Mouse (Mus musculus) monocyte, adult 59 days (primary cell): ENCODE results near the gene Timm22. TPM values are rescaled to one million over a fixed set of nuclear protein-coding genes. Genes with fewer than 3 reads are reported as not detected.

Experiments used
- total RNA-seq, 2 experiments: library from RNA; stranded (reverse); gene quantifications; one replicate each; pipeline ENCODE4 v1.2.4; 2023

Gene Timm22
- total RNA-seq: 10 to 100 TPM; 12.7 to 14.9 TPM

GRCm38 (mm10) chr11:76406702-76407583, at the start of gene Timm22:
TSS of gene Timm22 (plus strand) at chr11:76406952.

GRCm38 (mm10) chr11:76398798-76399586, 7.8 kb upstream of the Timm22 start, which contains the start of gene Nxn:
TSS of gene Nxn (minus strand) at chr11:76399140.

Other genes with a start within 250 kb of the Timm22 start
- gene Vps53, start 227.3 kb upstream of the Timm22 start, total RNA-seq: 10 to 100 TPM; 44.9 to 52.0 TPM
- gene Fam57a, start 227.3 kb upstream of the Timm22 start, total RNA-seq: 1 to 10 TPM; 1.1 to 1.4 TPM
- gene Dbil5, start 189.3 kb upstream of the Timm22 start, total RNA-seq: not detected
- 1 to 10 TPM in 1 of 2 experiments, under 1 TPM in 1; 0.24 to 6.8 TPM for gene Gemin4, start 189.3 kb upstream of the Timm22 start, total RNA-seq
- 1 to 10 TPM; 5.5 to 6.8 TPM for gene Mrm3, start 163.2 kb upstream of the Timm22 start, total RNA-seq
- gene Glod4, start 163.2 kb upstream of the Timm22 start, total RNA-seq: 10 to 100 TPM; 33.4 to 33.5 TPM
- 1 to 10 TPM; 2.5 to 2.9 TPM for gene Nxn, start 7.8 kb upstream of the Timm22 start, total RNA-seq
- 100 to 1,000 TPM; 213 to 221 TPM for gene Abr, start 215.4 kb downstream of the Timm22 start, total RNA-seq